Mouse (Mus musculus) kidney, adult 2 months (tissue): ENCODE results near the gene Sptbn2. TPM values are rescaled to one million over a fixed set of nuclear protein-coding genes. Genes with fewer than 3 reads are reported as not detected.
A peak's percentile ranks its signal among the peaks of the same experiment; 100 is the strongest.

Source experiments
- DNase-seq: peaks from one replicate; pipeline ENCODE4 v3.0.0; 2021
- H3K27ac ChIP-seq: fragments of 200-500 bp; 2 replicates; pipeline ENCODE4 v1.5.1; 2012; ENCODE audit warnings: low read depth, low read length, control low read depth, inconsistent platforms; ENCODE audit not compliant: insufficient read depth
- H3K27me3 ChIP-seq: fragments of 200-500 bp; replicated peaks from 2 replicates; pipeline ENCODE4 v1.6.1; 2012; ENCODE audit warnings: mild to moderate bottlenecking, moderate library complexity, low read length, inconsistent platforms; ENCODE audit not compliant: control insufficient read depth, insufficient read depth
- H3K36me3 ChIP-seq: fragments of 200-500 bp; 2 replicates; pipeline ENCODE4 v1.6.1; 2012; ENCODE audit warnings: mild to moderate bottlenecking, moderate library complexity, low read length, inconsistent platforms; ENCODE audit not compliant: control insufficient read depth, insufficient read depth
- H3K4me1 ChIP-seq: fragments of 200-500 bp; 2 replicates; pipeline ENCODE4 v1.6.1; 2011; ENCODE audit warnings: low read length; ENCODE audit not compliant: control insufficient read depth, insufficient read depth
- H3K4me3 ChIP-seq: fragments of 200-500 bp; 2 replicates; pipeline ENCODE4 v1.5.1; 2011; ENCODE audit warnings: mild to moderate bottlenecking, low read depth, low read length, control low read depth; ENCODE audit not compliant: insufficient read depth
- CTCF ChIP-seq: fragments of 200-500 bp; conservative IDR thresholded peaks from 2 replicates; pipeline ENCODE4 v1.5.1; 2011; ENCODE audit warnings: low read depth, mild to moderate bottlenecking, control low read depth, low read length, moderate library complexity, mixed read lengths; ENCODE audit not compliant: insufficient read depth, insufficient read length
- POLR2A ChIP-seq: fragments of 200-500 bp; IDR thresholded peaks from one replicate; pipeline ENCODE4 v1.6.1; 2011; ENCODE audit warnings: low read depth, low read length, control low read depth
- WGBS: fragments of 180-500 bp; shearing (Covaris S2); methylation state at CpG from one replicate; pipeline ENCODE4 v1.1.7; 2018; 5-methylcytosine and 5-hydroxymethylcytosine counted together
- polyA plus RNA-seq: library from polyadenylated mRNA; depleted of rRNA; stranded (reverse); fragments of >200 nt; gene quantifications from 2 replicates; pipeline ENCODE4 v1.2.3, GENCODE M21; 2012

The Sptbn2 gene
- polyA plus RNA-seq, 1 experiment: 12.0 TPM

DNA sequence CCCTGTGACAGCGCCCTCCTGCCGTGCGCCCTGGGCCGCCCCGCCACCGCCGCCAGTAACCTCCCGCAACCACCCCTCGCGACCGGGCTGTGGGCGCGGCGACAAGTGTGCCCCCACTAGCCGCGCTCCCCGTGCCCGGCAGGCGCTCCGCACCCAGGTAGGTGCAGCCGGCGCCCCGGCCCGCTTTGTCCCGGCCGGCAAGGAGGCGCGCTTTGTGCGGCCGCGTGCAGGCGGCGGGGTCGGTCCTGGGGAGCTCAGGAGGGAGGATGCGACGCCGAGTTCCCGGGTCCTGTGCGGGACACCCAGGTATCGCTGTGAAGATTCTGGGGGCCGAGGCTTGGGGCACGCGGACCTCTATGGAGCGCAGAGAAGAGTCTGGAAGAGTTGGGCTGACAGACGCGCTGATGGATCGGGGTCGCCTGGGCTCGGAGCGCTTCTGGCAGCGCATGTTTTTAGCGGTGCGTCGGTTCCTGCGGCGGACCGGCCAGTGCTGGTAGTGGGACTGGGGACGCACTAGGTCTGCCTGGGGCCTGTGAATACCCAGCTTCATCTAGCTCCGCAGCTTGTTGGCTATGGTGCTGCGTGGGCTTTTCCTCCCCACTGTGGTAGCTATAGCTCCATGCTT, 1.3 kb downstream of the Sptbn2 start:
- H3K36me3 ChIP-seq: no peaks in the 10 kb centered on the region
- H3K27me3 ChIP-seq: 0 out of 2 replicates have a peak, but pooled peaks cover 1% of the 10 kb centered on the region
- DNase-seq: no peak
- no peaks in the 10 kb centered on the region for H3K4me1 ChIP-seq
- TF ChIP-seq CTCF: no peak
- TF ChIP-seq POLR2A: no peak
- WGBS: 2% methylated on average over 60 of the region's 60 CpGs
- H3K27ac ChIP-seq: no peak overlapping the region
- peak overlapping the region; percentile 42 for H3K4me3 ChIP-seq

DNA sequence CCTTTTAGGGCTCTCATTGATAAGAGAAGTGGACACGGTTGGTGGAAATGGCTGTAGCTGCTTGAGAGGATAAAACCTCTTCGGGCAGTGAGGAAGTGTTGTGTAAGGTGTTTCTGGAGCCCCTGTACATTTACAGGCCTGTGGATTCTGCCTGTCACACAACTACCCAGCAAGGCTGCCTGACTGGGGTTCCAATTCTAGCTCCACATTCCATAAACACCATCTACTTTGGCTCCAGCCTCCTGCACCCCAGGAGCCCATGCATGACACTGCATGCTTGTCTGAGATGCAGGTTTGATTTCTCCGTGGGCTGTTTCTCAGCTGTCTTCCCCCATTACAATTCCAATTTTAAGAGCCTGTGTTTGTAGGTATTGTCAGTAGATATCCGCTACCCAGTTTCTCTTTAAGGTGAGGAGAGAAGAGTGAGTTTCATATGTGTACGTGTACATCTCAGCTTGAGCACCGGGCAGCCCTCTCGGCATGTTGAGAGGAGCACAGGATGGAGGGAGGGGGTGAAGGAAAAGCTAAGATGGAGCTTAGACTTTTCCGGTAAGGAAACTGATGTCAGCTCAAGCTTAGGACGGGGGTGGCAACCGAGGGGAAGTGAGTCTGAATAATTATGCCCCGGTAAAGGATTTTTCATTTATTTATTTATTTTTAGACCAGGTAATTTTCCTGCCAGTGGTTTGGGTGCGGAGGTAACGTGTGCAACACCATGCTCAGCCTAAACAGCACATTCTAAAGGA, 2.0 kb downstream of the Sptbn2 start:
- no peak for DNase-seq
- 45% methylated on average over 13 of the region's 13 CpGs for WGBS
- TF ChIP-seq CTCF (no peak), POLR2A (no peak)
- H3K36me3 ChIP-seq: no peaks in the 10 kb centered on the region
- H3K27me3 ChIP-seq: 0 out of 2 replicates have a peak, but pooled peaks cover 1% of the 10 kb centered on the region
- no peak overlapping the region for H3K27ac ChIP-seq
- H3K4me3 ChIP-seq: peak overlapping the region; percentile 42; the same call in 1 of the 2 replicates
- no peaks in the 10 kb centered on the region for H3K4me1 ChIP-seq

GRCm38 (mm10) chr19:4713886-4714285, 2.9 kb downstream of the Sptbn2 start:
- Histone ChIP-seq H3K36me3 (no peaks in the 10 kb centered on the region), H3K4me1 (no peaks in the 10 kb centered on the region), H3K27ac (no peak overlapping the region), H3K27me3 (0 out of 2 replicates have a peak, but pooled peaks cover 1% of the 10 kb centered on the region), H3K4me3 (no peak overlapping the region)
- DNase-seq: no peak
- WGBS: 84% methylated on average over 3 of the region's 3 CpGs
- TF ChIP-seq CTCF (no peak), POLR2A (no peak)

- Histone ChIP-seq H3K27me3 (0 out of 2 replicates have a peak, but pooled peaks cover 1% of the 10 kb centered on the region), H3K36me3 (no peaks in the 10 kb centered on the region), H3K4me1 (no peaks in the 10 kb centered on the region), H3K27ac (peak overlapping the region; percentile 2; the same call in 1 of the 2 replicates), H3K4me3 (no peak overlapping the region)
- TF ChIP-seq CTCF (no peak), POLR2A (no peak)
- 94% methylated on average over 14 of the region's 14 CpGs for WGBS
- no peak for DNase-seq
Observed at GRCm38 (mm10) chr19:4716756-4717155, 5.8 kb downstream of the Sptbn2 start.

DNA sequence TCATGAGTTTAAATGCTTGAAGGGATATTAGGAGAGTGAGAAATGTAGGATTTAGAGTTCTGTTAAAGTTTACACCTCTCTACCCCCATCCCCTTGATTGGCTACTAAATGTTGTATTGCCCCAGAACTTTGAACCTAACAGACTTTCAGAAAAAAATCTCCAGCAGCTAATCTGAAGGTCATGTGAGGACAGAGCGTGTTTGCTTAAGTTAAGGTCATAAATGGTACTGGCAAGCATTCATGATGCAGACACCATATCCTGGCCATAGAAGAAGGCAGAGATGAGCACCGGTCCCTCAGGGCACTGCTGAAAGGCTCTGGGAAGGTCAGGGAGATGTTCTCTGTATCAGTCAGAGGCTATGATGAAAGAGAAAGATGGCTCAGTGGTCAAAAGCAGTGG, 6.3 kb downstream of the Sptbn2 start:
- 68% methylated on average over 2 of the region's 2 CpGs for WGBS
- no peak overlapping the region for H3K4me3 ChIP-seq
- H3K4me1 ChIP-seq: no peaks in the 10 kb centered on the region
- no peak overlapping the region; the same call in 1 of the 2 replicates for H3K27ac ChIP-seq
- H3K27me3 ChIP-seq: no peaks in the 10 kb centered on the region
- DNase-seq: peak; percentile 30
- TF ChIP-seq POLR2A (no peak), CTCF (no peak)
- H3K36me3 ChIP-seq: no peaks in the 10 kb centered on the region

GRCm38 (mm10) chr19:4718716-4719115, 7.7 kb downstream of the Sptbn2 start:
- TF ChIP-seq POLR2A (no peak), CTCF (no peak)
- Histone ChIP-seq H3K4me3 (0 out of 2 replicates have a peak overlapping the region, but pooled peaks have one; percentile 1), H3K36me3 (no peaks in the 10 kb centered on the region), H3K27ac (peak overlapping the region; percentile 49), H3K27me3 (no peaks in the 10 kb centered on the region), H3K4me1 (no peaks in the 10 kb centered on the region)
- WGBS: 29% methylated on average over 12 of the region's 12 CpGs
- DNase-seq: no peak

DNA sequence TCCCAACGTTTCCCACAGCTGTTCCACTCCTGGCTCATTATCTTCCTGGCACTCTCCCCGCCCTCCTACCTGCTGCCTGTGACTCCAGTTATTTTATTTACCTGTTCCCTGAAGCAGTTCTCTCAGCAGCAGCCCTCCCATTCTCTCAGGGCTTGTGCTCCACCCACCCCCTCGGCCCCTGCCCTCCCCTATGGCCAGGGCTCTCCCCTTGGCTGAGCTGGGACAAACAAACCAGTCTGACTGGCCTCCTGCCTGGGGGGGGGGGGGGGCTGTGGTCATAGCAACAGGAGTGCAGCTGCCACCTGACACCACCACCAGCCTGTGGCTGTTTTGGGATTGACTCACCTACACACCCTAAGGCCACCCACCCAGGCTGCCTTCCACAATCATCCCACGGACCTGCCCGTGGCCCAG, 8.4 kb downstream of the Sptbn2 start:
- H3K36me3 ChIP-seq: no peaks in the 10 kb centered on the region
- TF ChIP-seq POLR2A: no peak
- no peak for TF ChIP-seq CTCF
- peak; percentile 75 for DNase-seq
- no peaks in the 10 kb centered on the region for H3K27me3 ChIP-seq
- peak overlapping the region; percentile 85 for H3K27ac ChIP-seq
- 19% methylated on average over 5 of the region's 5 CpGs for WGBS
- H3K4me1 ChIP-seq: no peaks in the 10 kb centered on the region
- H3K4me3 ChIP-seq: peak overlapping the region; percentile 1; the same call in 1 of the 2 replicates
